Mouse (Mus musculus): ENCODE data around the gene Oaf.

Oaf gene

GRCm38 (mm10) chr9:43239712-43240593 is at the start of gene Oaf:
Gene Oaf (minus strand): TSS chr9:43239911.
- CTCF ChIA-PET, result interaction anchor here (0.6 to 1.1 kb wide), 2 partner anchors 17 to 1358 kb away, joined by 3 to 15 read pairs; no protein-coding TSS in a partner anchor

- CTCF ChIA-PET, result interaction anchor here (0.7 kb wide), 1 partner anchor 476 kb away, joined by 4 read pairs; no protein-coding TSS in a partner anchor
Measured at GRCm38 (mm10) chr9:43286870-43287269, 47.2 kb upstream of the Oaf start.

- CTCF ChIA-PET, result no interaction called here
Measured at GRCm38 (mm10) chr9:43285281-43285680, 45.6 kb upstream of the Oaf start.

GRCm38 (mm10) chr9:43284284-43284683 is 44.6 kb upstream of the Oaf start:
- CTCF ChIA-PET, result interaction anchor here (2.1 kb wide), 1 partner anchor 63 kb away, joined by 9 read pairs; no protein-coding TSS in a partner anchor

GRCm38 (mm10) chr9:43273735-43274134 is 34.0 kb upstream of the Oaf start:
- CTCF ChIA-PET, result no interaction called here

GRCm38 (mm10) chr9:43271761-43272518 is 32.2 kb upstream of the Oaf start:
- CTCF ChIA-PET, result no interaction called here

- CTCF ChIA-PET, result no interaction called here
Measured at GRCm38 (mm10) chr9:43270723-43271252, 31.1 kb upstream of the Oaf start.

GRCm38 (mm10) chr9:43269166-43269565 is 29.5 kb upstream of the Oaf start:
- CTCF ChIA-PET, result interaction anchor here (0.7 kb wide), 1 partner anchor 113 kb away, joined by 4 read pairs; no protein-coding TSS in a partner anchor

- CTCF ChIA-PET, result no interaction called here
Measured at GRCm38 (mm10) chr9:43267357-43267756, 27.6 kb upstream of the Oaf start.

- CTCF ChIA-PET, result interaction anchor here (0.7 kb wide), 1 partner anchor 8 kb away, joined by 15 read pairs; no protein-coding TSS in a partner anchor
Measured at GRCm38 (mm10) chr9:43265194-43265593, 25.5 kb upstream of the Oaf start.

- CTCF ChIA-PET, result no interaction called here
Measured at GRCm38 (mm10) chr9:43263946-43264451, 24.3 kb upstream of the Oaf start.

- CTCF ChIA-PET, result no interaction called here
Measured at GRCm38 (mm10) chr9:43262811-43263550, 23.3 kb upstream of the Oaf start.

- CTCF ChIA-PET, result no interaction called here
Measured at GRCm38 (mm10) chr9:43262390-43262789, 22.7 kb upstream of the Oaf start.

GRCm38 (mm10) chr9:43261941-43262340 is 22.2 kb upstream of the Oaf start:
- CTCF ChIA-PET, result no interaction called here

- CTCF ChIA-PET, result no interaction called here
Measured at GRCm38 (mm10) chr9:43261124-43261907, 21.6 kb upstream of the Oaf start.

GRCm38 (mm10) chr9:43260661-43261060 is 20.9 kb upstream of the Oaf start:
- CTCF ChIA-PET, result no interaction called here

GRCm38 (mm10) chr9:43253271-43253681 is 13.6 kb upstream of the Oaf start:
- CTCF ChIA-PET, result no interaction called here

- CTCF ChIA-PET, result no interaction called here
Measured at GRCm38 (mm10) chr9:43252790-43253189, 13.1 kb upstream of the Oaf start.

GRCm38 (mm10) chr9:43251786-43252185 is 12.1 kb upstream of the Oaf start:
- CTCF ChIA-PET, result no interaction called here

GRCm38 (mm10) chr9:43246738-43247180 is 7.0 kb upstream of the Oaf start:
- CTCF ChIA-PET, result interaction anchor here (0.7 kb wide), 1 partner anchor 11 kb away, joined by 7 read pairs; no protein-coding TSS in a partner anchor
